Mouse (Mus musculus) adrenal gland, postnatal 4 days (tissue): ENCODE data around the gene Tmx1. TPM values are rescaled to one million over a fixed set of nuclear protein-coding genes. Genes with fewer than 3 reads are reported as not detected.
A peak's percentile ranks its signal among the peaks of the same experiment; 100 is the strongest.

Experiments
- DNase-seq, 2 experiments: peaks; one replicate each; pipeline ENCODE4 v3.0.0; 2021 to 2022; ENCODE audit warnings: low spot score in 2 of 2, mixed read lengths in 2 of 2
- long read RNA-seq, 2 experiments: library from polyadenylated mRNA; stranded (forward); transcript quantifications; one replicate each; pipeline ENCODE4 v2.0.0; 2021
- total RNA-seq, 2 experiments: library from RNA; stranded (reverse); gene quantifications; 2 replicates each; pipeline ENCODE4 v1.2.3; 2021

Gene Tmx1
- 10 to 100 TPM; 56.7 to 60.1 TPM for total RNA-seq
- long read RNA-seq, experiment 1, transcript Tmx1-201 (8 exons, 2,795 nt), result major isoform, 17 of 25 reads
- long read RNA-seq, experiment 1, partial matches to known transcripts, result 0 of 25 reads
- long read RNA-seq, experiment 1, other reads (novel, unspliced or antisense), result 8 of 25 reads
- long read RNA-seq, experiment 2, transcript Tmx1-201 (8 exons, 2,795 nt), result major isoform, 100 of 124 reads
- long read RNA-seq, experiment 2, partial matches to known transcripts, result 2 of 124 reads
- long read RNA-seq, experiment 2, other reads (novel, unspliced or antisense), result 22 of 124 reads

DNA sequence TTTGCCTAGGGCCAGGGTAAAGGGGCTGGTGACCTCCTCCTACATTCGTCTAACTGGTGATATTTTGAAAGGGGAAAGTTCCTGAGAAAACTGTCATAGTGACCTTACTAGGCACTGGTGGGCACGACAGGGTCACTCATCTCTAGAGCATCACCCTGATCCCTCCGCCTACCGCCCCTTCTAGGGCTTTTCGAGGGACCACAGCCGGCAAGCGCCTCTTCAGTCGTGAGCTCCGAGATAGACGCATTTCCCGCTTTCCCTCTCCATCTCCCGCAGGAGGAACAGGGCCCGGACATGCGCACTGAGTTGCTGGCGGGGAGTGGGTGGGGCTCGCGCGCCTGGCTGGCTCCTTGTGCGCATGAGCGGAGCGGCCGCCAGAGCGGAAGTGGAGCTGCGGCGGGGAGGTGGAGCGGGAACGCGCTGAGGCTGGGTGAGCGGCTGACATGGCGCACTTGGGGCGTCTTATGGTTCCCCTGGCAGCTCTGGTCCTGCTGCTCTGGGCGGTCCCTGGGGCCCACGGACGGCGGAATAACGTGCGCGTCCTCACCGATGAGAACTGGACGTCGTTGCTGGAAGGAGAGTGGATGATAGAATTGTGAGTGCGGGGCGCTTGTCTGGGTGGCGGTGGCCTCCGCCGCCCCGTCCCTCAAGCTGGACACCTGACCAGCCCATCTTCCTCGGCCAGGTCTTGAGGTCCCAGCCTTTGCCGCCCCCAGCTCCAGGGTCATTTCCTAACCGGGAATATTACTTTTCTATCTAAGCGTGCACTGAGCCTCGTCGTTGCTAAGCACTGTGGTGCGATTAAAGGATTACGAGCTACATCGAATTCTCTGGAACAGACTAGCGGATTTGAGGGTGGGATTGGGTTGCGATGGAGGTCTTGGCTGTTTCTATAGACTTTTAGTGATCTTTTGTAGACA, at the start of gene Tmx1:
Gene Tmx1, plus strand, starts transcription at position 370 of the 920 bp plus-strand sequence.
- peak; percentile 96 to 97 for DNase-seq

DNA sequence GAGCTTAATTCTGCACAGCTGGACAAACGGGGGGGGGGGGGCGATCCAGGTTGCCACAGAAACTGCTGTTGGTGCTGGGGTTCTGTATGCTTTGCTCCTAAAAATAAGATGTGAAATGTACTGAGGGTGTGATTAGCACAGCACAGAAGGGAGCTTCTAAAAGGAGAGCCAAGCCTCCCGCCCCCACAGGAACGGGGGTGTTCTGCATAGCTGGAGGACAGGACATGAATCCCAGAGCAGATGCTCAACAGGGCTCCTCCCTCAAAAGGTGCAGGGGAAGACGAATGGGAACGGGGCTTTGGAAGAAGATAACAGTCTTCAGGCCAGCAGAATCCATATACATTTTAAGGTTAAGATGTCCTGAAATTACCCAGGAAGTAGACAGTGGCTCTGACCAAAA, 48.6 kb upstream of the Tmx1 start:
- DNase-seq, result no peak

DNA sequence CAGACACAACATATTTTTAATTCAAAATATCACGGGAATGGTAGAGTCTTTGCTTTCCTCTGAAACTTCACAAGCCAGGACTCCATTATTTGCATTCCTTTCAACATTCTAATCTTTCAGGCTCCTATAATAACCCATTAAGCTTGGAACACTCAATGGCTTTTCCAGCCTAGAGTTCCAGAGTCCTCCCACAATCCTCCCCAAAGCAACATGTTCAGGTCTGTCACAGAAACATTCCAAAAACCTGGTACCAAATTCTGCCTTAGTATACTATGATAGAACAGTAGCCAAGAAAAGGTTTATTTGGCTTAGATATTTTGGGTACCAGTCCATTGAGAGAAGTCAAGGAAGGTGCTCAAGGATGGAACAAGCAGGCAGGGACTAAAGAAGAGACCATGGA, 44.5 kb upstream of the Tmx1 start:
- no peak for DNase-seq

DNA sequence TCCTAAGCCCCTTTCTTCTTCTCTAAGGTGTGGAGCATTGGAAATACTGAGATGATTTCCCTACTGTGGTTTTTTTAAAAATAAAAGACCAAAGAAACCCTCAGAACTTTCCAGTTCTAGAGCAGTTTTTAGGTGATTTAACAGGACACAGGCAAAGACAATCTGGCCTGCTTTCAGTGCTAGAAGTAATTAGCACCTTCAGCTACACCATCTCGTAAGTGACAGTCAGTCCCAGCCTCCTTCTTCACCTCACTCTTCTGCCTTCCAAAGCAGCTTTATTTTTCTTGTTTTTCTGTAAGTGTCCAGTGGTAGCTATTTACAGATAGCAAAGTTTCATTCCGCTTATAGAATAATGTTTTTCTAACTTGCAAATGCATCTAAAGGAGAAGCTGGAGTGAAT, 43.3 kb upstream of the Tmx1 start:
- DNase-seq, result no peak

DNA sequence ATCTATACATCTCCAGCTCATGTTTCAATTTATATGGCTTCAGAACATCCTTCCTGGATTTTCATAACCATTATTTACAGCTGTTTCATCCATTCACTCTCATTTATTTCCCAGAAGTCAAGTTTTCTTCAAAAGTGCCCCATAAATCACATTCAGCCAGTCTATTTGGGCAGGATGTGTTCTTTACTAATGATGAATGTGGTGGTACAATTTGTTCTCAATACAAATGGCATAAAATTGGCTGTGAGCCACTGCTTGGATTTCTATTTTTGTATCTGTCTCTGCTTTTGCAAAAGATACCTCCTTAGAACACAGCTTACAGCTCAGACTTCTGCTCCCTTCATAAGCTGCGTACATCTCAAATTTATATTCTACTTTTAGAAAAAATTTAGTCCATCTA, 32.7 kb upstream of the Tmx1 start:
- DNase-seq, result no peak

DNA sequence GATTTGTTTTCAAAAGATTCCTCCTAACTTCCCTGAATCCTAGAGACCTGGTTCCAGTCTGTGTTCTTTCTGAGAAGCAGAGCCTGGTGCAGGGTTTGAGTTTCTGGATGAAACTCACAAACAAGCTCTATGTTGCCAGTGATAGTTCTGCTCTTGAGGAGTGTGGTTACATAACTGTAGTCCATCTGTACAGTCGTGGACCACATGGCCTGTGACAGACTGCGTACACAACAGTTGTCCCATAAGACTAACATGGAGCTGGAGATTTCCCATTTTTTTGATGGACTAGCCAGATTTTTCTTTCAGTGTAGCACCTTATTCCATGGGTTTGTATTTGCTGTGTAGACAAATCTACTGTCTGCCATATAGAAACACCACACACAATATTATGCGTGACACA, 31.9 kb upstream of the Tmx1 start:
- DNase-seq, result no peak

DNA sequence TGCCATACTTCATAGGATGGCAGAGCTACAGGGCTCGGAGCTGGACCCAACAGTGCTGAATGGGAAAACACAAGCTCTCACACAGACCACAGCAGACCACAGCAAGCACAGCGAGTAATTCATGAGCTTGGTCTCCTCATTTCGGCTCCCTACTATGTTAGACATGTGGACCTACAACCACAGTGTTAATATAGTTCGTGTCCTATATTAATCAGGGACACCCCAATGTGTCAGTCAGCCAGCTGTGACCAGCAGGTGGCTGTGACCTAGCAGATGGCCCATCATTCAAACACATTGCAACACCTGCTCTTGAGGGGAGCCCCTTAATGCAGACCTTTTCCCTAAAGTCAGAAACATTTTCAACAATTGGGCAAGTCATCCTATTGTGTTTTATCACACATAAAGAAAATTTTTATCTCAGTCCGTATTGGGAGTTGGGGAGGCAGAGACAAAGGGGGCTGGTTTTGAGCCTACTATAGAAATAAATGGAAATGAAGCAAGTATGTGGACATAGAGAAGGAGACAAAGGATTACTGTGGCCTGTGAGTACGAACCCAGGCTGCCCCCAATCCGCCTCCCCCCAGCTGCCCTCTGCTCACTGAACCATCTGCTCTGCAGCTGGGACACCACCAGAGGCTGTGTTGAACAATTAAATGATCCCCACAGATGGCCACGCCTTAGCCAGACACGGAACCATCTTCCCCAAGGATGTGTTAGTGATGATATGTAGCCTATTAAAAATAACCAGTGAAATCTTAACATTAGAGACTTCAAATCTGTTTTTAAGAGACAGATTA, 30.4 kb upstream of the Tmx1 start:
- DNase-seq, result no peak

DNA sequence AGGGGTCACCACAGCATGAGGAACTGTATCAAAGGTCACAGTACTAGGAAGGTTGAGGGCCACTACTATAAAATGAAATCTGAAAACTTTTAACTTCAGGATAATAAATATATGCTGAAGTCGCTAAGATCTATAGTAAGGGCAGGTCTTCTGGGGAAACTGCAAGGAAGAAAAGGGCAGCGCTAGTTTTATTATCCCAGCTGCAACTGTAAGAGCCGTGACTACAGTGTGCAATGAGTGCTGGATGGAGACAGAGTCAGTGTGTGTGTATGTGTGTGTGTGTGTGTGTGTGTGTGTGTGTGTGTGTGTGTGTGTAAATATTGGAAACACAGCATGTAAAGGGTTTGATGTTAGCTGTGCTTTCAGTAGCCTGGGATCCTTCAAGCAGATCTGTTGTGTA, 25.0 kb upstream of the Tmx1 start:
- DNase-seq, result no peak

DNA sequence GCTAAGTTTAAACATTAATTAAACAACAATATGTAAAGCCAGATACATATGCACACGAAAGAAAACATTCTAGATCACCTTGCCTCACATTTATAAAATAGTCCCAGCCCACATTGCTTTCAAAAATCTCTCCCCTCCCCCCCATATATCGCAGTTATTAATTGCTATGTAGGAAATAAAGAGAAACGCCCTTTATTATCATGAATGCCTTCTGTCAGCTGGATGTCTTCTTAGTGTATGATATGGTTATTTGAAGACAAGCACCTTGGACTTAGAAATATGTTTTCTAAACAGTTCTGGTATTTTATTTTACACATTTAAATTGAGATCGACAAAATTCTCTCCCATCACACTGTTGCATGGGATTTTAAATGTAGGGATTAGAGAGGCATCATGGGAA, 23.3 kb upstream of the Tmx1 start:
- no peak for DNase-seq

DNA sequence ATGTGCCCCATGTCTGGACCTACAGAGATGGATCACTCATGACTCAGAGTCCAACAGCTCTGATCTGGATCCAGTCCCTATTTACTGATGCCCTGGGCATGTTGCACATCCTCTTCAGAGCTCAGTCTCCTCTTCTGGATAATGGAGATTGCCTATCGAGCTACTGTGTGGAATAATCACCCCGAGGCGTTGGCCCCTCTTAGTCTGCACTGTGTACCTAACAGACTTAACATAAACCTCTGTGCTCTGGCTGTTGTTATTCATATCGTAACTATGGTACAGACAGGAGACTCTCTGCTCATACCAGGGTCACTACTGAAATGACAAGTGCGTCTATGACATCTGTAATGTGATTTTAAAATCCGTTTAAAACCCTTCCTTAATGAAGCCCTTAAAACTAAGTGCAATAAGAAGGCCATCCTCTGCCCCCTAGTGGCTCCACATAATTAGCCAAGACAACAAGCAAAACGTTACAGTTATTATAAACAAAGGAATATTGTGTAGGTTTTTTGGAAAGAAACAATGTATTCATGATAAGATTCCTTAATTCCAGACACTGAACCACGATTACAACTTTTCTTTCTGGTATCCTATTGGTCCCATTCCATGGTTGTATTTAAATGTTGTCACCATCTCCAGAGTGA, 22.5 kb upstream of the Tmx1 start:
- peak in 1 of 2 experiments; percentile 7 for DNase-seq

DNA sequence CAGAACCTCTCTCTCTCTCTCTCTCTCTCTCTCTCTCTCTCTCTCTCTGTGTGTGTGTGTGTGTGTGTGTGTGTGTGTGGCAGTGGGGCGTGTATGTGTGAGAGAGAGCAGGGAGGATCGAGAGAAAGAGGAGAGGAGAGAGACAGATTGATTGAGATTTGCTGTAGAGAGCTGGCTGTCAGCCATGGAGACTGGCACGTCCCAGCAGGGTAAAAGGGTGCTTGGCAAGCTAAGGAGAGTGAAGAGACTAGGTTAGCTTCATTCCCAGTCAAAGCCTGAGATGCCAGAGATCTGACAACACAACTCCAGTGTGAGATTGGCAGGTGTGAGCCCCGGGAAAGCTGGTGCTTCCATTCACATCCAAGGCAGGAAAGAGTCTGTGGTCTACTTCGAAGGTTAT, 21.5 kb upstream of the Tmx1 start:
- DNase-seq, result no peak

DNA sequence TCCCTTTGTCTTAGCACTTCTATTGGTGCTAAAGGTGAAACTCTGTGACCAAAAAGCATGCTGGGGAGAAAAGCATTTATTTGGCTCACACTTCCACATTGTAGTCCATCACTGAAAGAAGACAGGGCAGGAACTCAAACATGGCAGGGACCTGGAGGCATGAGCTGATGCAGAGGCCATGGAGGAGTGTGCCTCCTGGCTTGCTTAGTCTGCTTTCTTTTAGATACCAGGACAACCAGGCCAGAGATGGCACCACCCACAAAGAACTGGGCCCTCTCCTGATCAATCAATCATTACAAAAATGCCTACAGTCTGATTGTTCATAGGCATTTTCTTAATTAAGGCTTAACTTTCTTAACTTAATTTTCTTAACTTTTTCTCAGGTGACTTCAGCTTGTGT, 2.9 kb upstream of the Tmx1 start:
- DNase-seq, result no peak

DNA sequence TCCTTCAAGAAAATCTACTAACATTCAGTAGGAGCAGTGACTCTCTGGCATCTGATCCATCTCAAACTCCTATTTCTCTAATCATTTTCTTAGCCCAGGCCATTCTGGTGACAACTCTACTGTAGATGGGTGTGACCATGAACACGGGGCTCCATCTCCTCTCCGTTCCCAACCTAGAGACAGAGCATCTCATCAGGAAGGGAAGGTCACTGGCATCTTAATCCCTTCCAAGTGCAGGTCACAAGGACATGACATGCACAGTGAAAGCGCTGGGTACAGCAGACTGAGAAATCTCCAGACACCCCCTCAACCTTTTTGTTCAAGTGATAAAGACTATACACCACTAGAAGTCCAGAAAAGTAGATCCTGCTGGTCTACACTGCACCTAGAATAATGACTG, 1.4 kb upstream of the Tmx1 start:
- DNase-seq, result no peak

DNA sequence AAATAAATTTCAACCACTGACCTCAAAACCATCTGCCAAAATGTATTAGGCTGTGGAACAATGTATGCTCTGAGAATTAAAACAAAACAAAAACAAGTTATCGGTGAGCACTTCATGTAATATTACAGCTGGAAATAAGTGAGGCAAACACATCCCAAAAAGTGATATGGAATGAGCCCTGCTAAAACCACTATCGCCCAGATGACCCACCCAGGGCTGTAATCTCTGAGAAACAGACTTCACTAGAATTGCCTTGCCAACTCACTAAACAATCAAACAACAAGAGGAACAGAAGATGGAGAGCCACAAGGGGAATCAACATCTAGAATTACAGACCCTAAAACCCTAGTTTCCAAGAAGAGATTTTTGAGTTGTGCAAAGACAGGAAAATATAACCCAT, 752 bp upstream of the Tmx1 start:
- no peak for DNase-seq

DNA sequence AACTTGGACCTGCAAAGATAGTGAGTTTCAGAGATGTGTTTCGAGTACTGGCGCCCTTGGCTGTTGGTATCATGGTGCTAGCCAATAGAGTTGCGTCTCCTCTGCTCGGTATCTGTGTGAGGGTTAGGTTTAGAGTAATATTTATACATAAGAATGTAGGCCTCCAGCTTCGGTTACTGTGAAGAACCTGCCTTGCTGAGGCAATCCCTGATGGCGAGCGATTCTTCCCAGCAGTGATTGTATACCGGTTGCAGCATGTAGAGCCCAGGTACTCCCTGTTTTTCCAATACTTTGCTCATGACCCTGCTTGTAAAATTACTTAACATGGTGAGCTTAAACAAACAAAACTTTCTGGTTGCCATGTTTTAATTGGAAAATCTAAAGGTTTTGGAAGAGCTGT, 2.3 kb downstream of the Tmx1 start:
- DNase-seq, result no peak

DNA sequence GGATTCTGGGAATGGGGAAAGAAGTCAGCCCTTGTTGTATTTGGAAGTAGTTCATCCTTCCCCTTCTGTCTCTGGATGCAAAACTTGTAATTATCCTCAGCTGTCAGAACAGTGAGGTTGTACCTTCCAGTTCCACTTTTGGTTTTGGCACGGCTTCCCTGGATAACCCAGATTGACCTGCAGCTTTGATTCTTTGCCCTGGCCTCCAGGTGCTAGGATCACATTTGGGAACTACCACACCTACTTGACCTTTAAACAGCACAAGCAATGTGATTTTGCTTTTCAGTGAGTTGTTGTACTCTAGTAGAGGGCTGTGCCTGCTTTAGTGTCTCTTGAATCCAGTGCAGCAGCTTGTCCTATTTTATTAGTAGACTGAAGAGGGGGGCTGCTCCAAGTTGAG, 6.7 kb downstream of the Tmx1 start:
- no peak for DNase-seq

DNA sequence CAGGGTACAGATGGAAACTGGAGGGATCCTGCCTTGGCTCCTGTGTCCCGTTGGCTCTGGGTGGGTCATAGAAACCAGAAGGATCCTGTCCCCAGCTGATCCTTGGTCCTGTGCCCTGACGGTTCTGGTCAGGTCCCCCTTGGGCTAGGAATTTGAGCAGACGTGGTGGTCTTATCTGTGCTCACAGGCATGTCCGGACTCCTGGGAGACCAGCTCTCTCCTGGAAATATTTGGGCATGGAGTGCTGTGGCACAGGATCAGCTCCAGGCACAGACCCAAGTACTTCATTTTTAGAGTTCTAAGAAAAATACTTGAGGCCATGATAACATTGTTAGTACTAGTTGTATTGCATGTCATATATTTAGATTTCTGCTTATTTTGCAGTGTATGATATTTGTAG, 11.1 kb downstream of the Tmx1 start:
- no peak for DNase-seq

DNA sequence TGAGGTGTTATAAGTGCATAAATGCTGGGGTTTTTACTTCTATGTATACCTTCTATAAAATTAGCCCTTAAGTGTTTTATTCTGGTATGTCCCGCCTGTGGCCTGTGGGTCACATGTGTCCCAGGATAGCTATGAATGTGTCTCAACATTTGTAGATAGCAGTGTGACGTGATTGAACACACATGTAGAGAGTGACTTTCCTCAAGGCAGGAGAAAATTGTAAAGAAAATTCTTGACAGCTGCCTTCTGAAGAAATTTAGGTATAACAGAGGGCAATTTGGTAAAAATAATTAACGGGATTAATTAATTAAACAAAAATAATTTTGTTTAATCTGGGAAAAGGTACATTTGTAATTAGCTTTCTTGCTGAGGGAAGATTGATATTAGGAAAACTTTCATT, 22.4 kb downstream of the Tmx1 start:
- no peak for DNase-seq

DNA sequence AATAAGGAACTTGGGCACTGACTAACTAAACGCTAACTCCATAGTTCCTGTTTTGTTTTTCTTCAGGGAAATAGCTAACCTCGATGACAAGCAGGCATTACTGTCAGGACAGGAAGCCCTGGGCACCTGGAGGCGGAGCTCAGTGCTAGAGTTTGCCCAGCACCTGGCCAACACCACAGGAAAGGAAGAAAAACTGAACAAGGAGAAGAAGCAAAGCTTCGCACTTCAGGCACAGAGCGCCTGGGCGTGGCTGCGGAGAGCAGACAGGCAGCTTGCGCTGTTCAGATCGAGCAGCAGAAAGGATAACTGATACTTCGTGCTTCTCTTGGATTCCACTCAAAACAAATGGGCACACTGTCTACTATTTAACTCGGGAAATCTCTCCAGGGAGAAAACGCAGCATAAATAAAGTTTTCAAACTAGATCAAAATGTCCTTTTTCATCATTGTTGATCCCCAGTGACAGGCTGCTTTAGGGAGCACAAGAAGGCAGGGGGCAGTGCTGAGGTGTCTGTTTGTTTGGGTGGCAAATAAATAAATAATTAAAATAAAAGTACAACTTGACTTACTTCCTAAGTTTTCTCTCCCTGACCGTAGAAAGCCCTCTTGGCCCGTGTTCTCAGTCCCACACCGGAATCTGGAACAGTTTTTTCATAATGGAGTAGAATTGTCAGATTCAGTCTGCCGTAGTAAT, 24.1 kb downstream of the Tmx1 start:
- no peak for DNase-seq

DNA sequence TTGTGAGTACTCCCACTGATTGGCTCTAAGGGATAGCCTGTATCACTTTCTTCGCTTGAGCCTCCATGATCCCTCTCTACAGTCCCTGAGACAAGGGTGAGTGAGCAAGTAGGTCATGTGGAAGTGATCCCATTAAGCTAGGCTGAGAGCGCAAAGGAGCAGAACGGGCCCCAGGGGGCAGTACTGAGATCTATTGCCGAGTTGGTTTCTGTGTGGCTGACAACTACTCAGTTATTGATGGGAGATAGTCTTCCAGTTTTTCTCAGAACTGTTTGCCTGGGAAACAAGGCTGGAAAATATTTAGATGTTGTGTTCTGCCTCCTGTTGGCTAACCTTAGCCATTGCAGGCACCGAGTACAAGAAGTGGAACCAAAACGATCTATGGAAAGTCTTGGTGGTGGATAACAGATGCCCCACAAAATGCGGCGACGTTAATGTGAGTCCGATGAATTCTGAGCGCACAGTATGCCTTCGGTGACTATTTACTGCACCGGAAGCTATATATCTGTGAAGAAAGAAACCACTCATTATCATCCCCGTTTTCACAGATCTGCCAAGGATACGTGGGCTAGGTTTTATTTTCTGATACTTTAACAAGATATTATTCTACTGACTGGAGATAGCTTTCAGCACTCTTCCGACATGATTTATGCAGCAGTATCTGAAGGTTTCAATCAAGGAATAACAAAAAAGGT, 24.8 kb downstream of the Tmx1 start:
- DNase-seq, result no peak
